ENCODE assay signal across 13 mouse cellular contexts in the genomic region with DNA sequence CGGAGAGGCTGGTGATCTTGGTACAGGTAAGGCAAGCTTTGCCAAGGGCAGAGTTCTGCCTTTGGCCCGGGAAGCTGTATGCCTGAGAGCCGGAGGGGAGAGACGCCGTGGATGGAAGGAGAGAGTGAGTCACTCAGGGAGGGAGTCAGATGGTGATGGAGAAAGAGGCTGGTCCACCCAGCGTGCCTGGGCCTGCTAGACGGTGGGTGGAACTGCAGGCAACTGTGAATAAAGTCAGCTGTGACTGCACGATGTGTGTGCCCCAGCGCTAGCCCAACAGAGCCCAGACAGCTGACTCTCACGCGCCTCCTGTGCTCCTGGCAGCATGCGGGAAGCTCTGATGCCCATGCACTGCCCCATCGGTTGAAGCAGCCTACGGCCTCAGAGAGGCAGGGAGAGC. TPM values are rescaled to one million over a fixed set of nuclear protein-coding genes. Genes with fewer than 3 reads are reported as not detected.
A peak's percentile ranks its signal among the peaks of the same experiment; 100 is the strongest.
DNase-seq lines count a peak whose midpoint lies in the region; ATAC-seq and TF ChIP-seq lines count a peak whose summit lies in the region.
"Had no signal": no experiment of that assay in that cellular context is flagged by ENCODE, and none has a peak within 500 bp of the region (broad histone marks: within the 10 kb centered on the region; RNA-seq: fewer than 3 reads in every experiment).

No protein-coding gene starts in this region.

- TF ChIP-seq CTCF in thymus, adult 2 months (IDR thresholded peaks at IDR 0.05; ENCODE audit: borderline replicate concordance, control insufficient read depth, extremely low read depth, insufficient read depth, low read length, poor library complexity): no peak

- no peak overlapping the region for H3K27ac ChIP-seq in forebrain, embryonic 16.5 days (ENCODE audit: low read length)
- no peak overlapping the region for H3K27ac ChIP-seq in thymus, adult 2 months (ENCODE audit: control insufficient read depth, insufficient read depth, low read length)
- no peak overlapping the region for H3K27ac ChIP-seq in intestine, embryonic 16.5 days (ENCODE audit: low read length)
- H3K27ac ChIP-seq: hindbrain, embryonic 15.5 days; liver, embryonic 15.5 days; midbrain, embryonic 12.5 days had no signal

- peak; percentile 42 for DNase-seq in layer of hippocampus, adult 11-12 months (ENCODE audit: low spot score)
- no peak for DNase-seq in layer of hippocampus, adult 9-10 months (ENCODE audit: low spot score)
- DNase-seq in left cerebral cortex, adult 9 months (ENCODE audit: low spot score in 2 of 2): peak; percentile 65 to 80
- DNase-seq in telencephalon, adult 2 months (ENCODE audit: low read depth, low spot score): peak; percentile 65
- DNase-seq in thymus, adult 2 months: no peak
- DNase-seq: cerebellum, adult 9-10 months; kidney, postnatal 4 days had no signal

- H3K9ac ChIP-seq in forebrain, embryonic 16.5 days (replicated peaks; ENCODE audit: low read depth, low read length): no peak overlapping the region
- no peak overlapping the region for H3K9ac ChIP-seq in intestine, embryonic 16.5 days (ENCODE audit: low read depth, low read length)
- H3K9ac ChIP-seq: hindbrain, embryonic 15.5 days; liver, embryonic 15.5 days; midbrain, embryonic 12.5 days had no signal

- no peaks in the 10 kb centered on the region for H3K27me3 ChIP-seq in forebrain, embryonic 16.5 days (replicated peaks; ENCODE audit: control insufficient read depth, insufficient read depth, low read length)
- no peaks in the 10 kb centered on the region; the same call in 1 of the 2 replicates for H3K27me3 ChIP-seq in thymus, adult 2 months (ENCODE audit: control insufficient read depth, insufficient read depth, low read length)
- no peaks in the 10 kb centered on the region for H3K27me3 ChIP-seq in intestine, embryonic 16.5 days (replicated peaks; ENCODE audit: control insufficient read depth, insufficient read depth, low read length)
- H3K27me3 ChIP-seq: hindbrain, embryonic 15.5 days; liver, embryonic 15.5 days; midbrain, embryonic 12.5 days had no signal

- H3K9me3 ChIP-seq in forebrain, embryonic 16.5 days (ENCODE audit: control insufficient read depth, low read length): no peaks in the 10 kb centered on the region
- H3K9me3 ChIP-seq in intestine, embryonic 16.5 days (ENCODE audit: control insufficient read depth, low read length): no peaks in the 10 kb centered on the region
- H3K9me3 ChIP-seq: hindbrain, embryonic 15.5 days; liver, embryonic 15.5 days; midbrain, embryonic 12.5 days had no signal

- no peak overlapping the region for H3K4me3 ChIP-seq in forebrain, embryonic 16.5 days (replicated peaks; ENCODE audit: low read length)
- H3K4me3 ChIP-seq in thymus, adult 2 months (ENCODE audit: control insufficient read depth, insufficient read depth, low read length): no peak overlapping the region
- no peak overlapping the region for H3K4me3 ChIP-seq in intestine, embryonic 16.5 days (ENCODE audit: low read length)
- H3K4me3 ChIP-seq: hindbrain, embryonic 15.5 days; liver, embryonic 15.5 days; midbrain, embryonic 12.5 days had no signal

- peaks cover 15% of the 10 kb centered on the region for H3K4me1 ChIP-seq in forebrain, embryonic 16.5 days (replicated peaks; ENCODE audit: control insufficient read depth, insufficient read depth, low read length)
- no peaks in the 10 kb centered on the region for H3K4me1 ChIP-seq in thymus, adult 2 months (replicated peaks; ENCODE audit: control insufficient read depth, insufficient read depth, low read length)
- H3K4me1 ChIP-seq in intestine, embryonic 16.5 days (ENCODE audit: control insufficient read depth, insufficient read depth, low read length): peaks cover 9% of the 10 kb centered on the region; the same call in 1 of the 2 replicates

- 87% methylated on average over 14 of the region's 14 CpGs for WGBS in forebrain, embryonic 16.5 days
- 92% methylated on average over 14 of the region's 14 CpGs for WGBS in thymus, adult 2 months
- WGBS in intestine, embryonic 16.5 days: 87% methylated on average over 14 of the region's 14 CpGs

- H3K4me2 ChIP-seq in forebrain, embryonic 16.5 days (ENCODE audit: low read length): no peak overlapping the region
- no peak overlapping the region for H3K4me2 ChIP-seq in intestine, embryonic 16.5 days (ENCODE audit: low read depth, low read length)
- H3K4me2 ChIP-seq: hindbrain, embryonic 15.5 days; liver, embryonic 15.5 days; midbrain, embryonic 12.5 days had no signal

- peaks cover 18% of the 10 kb centered on the region for H3K36me3 ChIP-seq in forebrain, embryonic 16.5 days (ENCODE audit: control insufficient read depth, insufficient read depth)
- peaks cover 28% of the 10 kb centered on the region; the same call in 1 of the 2 replicates for H3K36me3 ChIP-seq in thymus, adult 2 months (ENCODE audit: control insufficient read depth, insufficient read depth, low read length)
- H3K36me3 ChIP-seq in intestine, embryonic 16.5 days (ENCODE audit: control insufficient read depth, insufficient read depth, low read length): peaks cover 5% of the 10 kb centered on the region; the same call in 1 of the 2 replicates

- peak; percentile 98 for ATAC-seq in frontal cortex, adult (ENCODE audit: low TSS enrichment)
- no peak for ATAC-seq in forebrain, embryonic 16.5 days
- ATAC-seq in intestine, embryonic 16.5 days: no peak

- no peak for TF ChIP-seq POLR2A in thymus, adult 2 months (IDR thresholded peaks at IDR 0.05; ENCODE audit: control insufficient read depth, extremely low read depth, insufficient read depth, low read length, poor library complexity)

RNA-seq across cellular contexts. Expression of gene Ptprf, which starts 45.4 kb away (rescaled TPM):
- 77.0 and 81.6 TPM in 2 replicates for polyA plus RNA-seq in forebrain, embryonic 16.5 days (2015; fragmentation: Nextera tagmentation; extraction: Ambion mirVana)
- 165 and 202 TPM in 2 replicates for polyA plus RNA-seq in thymus, adult 2 months (2012; rRNA removed)
- polyA plus RNA-seq in intestine, embryonic 16.5 days (2015; fragmentation: Nextera tagmentation; extraction: Ambion mirVana): 45.8 and 54.8 TPM in 2 replicates

Comparison
In these comparisons a context has a peak if more than half of its experiments do, and no peak if none do; other contexts are left out.
1. DNase-seq: peak in layer of hippocampus, adult 11-12 months (single experiment), left cerebral cortex, adult 9 months (2 of 2) and telencephalon, adult 2 months (single experiment); none in layer of hippocampus, adult 9-10 months (single experiment) and thymus, adult 2 months (single experiment).